Mouse (Mus musculus): ENCODE measurements around the gene Fbxo41.

DNA sequence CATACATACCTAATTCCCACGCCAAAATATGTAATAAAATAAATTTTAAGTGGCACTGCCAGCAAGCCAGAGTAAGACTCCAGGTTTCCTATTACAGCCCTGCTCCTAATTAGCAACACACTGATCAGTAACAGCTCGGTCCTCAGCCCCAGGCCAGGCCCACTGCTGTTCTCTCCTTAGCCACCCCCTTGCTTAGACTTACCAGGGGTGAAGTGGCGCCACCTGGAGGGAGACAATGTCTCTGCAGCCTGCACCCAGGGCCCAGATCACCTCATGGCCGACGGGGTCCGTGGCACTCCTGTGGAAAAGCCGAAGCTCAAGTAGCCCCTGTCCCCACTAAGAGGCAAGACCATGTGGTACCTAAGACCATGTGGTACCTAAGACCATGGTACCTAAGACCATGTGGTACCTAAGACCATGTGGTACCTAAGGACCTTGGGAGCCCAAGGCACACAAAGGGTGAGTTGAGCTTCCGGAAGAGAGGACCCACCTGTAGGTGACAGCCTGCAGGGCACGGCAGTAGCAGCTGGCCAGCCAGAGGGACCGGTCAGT is 25.4 kb downstream of the Fbxo41 start:
- no peak for TF ChIP-seq POLR2A (IDR thresholded peaks at IDR 0.05; ENCODE audit: borderline replicate concordance, control insufficient read depth, low read depth, low read length)
- peak; percentile 63 for TF ChIP-seq CTCF (IDR thresholded peaks at IDR 0.05; ENCODE audit: control insufficient read depth, insufficient read depth, low read length)

Data from bone marrow, adult 2 months (tissue).